Mouse (Mus musculus): ENCODE measurements around the gene 4930451I11Rik. TPM values are rescaled to one million over a fixed set of nuclear protein-coding genes. Genes with fewer than 3 reads are reported as not detected.

Gene 4930451I11Rik
- polyA plus RNA-seq, 1 experiment from 2014 or later: not detected

DNA sequence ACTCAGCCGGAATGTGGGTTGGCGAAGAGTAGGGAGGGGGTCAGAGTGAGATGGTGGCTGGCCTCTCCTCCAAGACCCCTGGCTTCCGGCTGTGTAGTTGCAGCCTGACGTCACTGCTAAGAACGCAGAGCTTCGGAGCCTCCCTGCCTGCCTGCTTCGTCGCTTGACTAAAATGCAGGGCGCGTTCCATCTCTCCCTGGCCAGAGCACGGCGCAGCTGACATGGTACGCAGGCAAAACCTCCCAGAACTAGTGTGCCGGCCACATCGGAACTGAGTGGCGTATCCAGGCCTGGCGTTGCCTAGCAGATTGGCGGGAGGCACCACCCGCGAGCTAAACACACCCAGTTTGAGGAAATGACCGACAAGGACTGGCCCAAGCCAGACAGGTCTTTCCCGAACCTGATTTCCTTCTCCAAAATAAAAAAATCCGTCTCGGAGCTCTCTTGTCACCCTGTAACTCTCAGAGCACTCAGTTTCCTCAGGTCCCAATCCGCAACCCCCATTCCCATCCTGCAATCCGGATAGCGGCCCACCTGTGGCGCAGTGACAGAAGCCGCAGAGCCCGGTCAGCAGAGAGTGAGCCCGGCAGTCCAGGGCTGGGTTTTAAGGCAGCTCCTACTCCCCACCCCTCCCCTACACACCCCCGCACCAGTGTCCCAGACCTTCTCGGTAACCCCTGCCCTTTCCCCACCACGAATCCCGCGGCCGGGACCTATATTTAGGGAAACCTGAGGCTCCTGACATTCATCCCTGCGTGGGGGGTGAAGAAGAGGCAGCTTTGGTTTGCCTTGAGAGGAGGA, 31.8 kb downstream of the 4930451I11Rik start:
- WGBS: 4% methylated on average over 38 of the region's 38 CpGs
- peak; percentile 57 for TF ChIP-seq CTCF (IDR thresholded peaks at IDR 0.05; ENCODE audit: low read depth)
- peak overlapping the region; percentile 89 for H3K27ac ChIP-seq (ENCODE audit: low read depth, low read length)
- peak; percentile 78 for ATAC-seq
- peak overlapping the region; percentile 86 for H3K4me3 ChIP-seq (ENCODE audit: low read depth, low read length)
- peak overlapping the region; percentile 85 for H3K4me2 ChIP-seq (replicated peaks; ENCODE audit: low read depth)
- no peaks in the 10 kb centered on the region for H3K9me3 ChIP-seq (ENCODE audit: control insufficient read depth)
- H3K36me3 ChIP-seq (ENCODE audit: control insufficient read depth, insufficient read depth): peaks cover 25% of the 10 kb centered on the region
- H3K9ac ChIP-seq (ENCODE audit: low read depth, low read length): peak overlapping the region; percentile 60
- H3K4me1 ChIP-seq (replicated peaks; ENCODE audit: control insufficient read depth, insufficient read depth, low read length): 0 out of 2 replicates have a peak, but pooled peaks cover 3% of the 10 kb centered on the region
- no peaks in the 10 kb centered on the region for H3K27me3 ChIP-seq (replicated peaks; ENCODE audit: control insufficient read depth, insufficient read depth, low read length)

GRCm38 (mm10) chr7:126799050-126799467, 32.4 kb downstream of the 4930451I11Rik start:
- no peaks in the 10 kb centered on the region for H3K27me3 ChIP-seq (replicated peaks; ENCODE audit: control insufficient read depth, insufficient read depth, low read length)

DNA sequence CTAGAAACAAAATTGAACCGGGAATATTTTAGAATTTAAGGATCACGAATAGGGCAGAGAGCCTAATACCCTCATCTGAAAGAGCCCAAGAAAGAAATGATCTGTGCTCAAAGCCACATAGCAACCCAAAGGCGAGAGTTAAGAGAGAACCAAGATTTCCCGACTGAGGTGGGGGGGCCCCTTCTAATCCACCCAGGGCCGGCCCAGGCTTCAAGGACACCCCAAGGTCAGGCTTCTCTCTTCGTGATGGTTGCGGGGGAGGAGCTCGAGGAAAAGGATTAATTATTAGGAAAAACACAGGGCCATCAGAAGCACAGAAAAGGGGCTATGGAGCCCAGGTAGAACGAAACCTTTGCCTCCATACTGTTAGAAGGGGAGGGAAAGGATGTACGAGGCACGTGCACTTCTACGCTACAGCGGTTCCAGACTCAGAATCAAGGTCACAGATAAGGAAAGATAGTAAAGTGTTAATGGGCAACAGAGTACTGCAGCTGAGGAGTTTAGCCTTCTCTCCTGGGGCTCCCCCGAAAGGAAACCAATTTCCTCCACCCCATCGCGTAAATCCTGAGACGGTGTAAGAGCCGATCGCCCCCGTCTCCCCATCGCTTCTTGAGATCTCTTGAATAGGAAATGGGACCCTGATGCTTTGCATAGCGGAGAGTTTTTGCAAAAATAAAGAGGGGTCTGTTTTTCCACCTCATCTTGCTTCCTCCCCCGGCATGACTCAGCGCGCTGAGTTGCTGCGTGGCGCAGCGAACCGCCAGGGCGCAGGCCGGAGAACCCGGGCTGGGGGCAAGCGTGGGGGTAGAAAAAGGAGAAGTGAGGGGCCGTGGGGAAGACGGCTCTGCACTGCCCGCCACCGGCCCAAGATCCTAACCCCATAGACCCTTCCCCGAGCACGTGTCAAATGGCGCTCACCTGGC, 33.1 kb downstream of the 4930451I11Rik start:
- WGBS: under 1% methylated on average over 40 of the region's 40 CpGs
- Histone ChIP-seq H3K4me1 (replicated peaks; ENCODE audit: control insufficient read depth, insufficient read depth, low read length) (0 out of 2 replicates have a peak, but pooled peaks cover 3% of the 10 kb centered on the region), H3K27me3 (replicated peaks; ENCODE audit: control insufficient read depth, insufficient read depth, low read length) (no peaks in the 10 kb centered on the region), H3K4me2 (replicated peaks; ENCODE audit: low read depth) (peak overlapping the region; percentile 85), H3K27ac (ENCODE audit: low read depth, low read length) (peak overlapping the region; percentile 89), H3K4me3 (ENCODE audit: low read depth, low read length) (peak overlapping the region; percentile 86), H3K36me3 (ENCODE audit: control insufficient read depth, insufficient read depth) (peaks cover 27% of the 10 kb centered on the region), H3K9me3 (ENCODE audit: control insufficient read depth) (no peaks in the 10 kb centered on the region), H3K9ac (ENCODE audit: low read depth, low read length) (peak overlapping the region; percentile 68)
- TF ChIP-seq CTCF (IDR thresholded peaks at IDR 0.05; ENCODE audit: low read depth): no peak
- peak; percentile 9 for ATAC-seq

More at GRCm38 (mm10) chr7:126799050-126799467, 32.4 kb downstream of the 4930451I11Rik start:
- H3K9ac ChIP-seq (ENCODE audit: low read depth, low read length): peak overlapping the region; percentile 68
- peak; percentile 67 for TF ChIP-seq CTCF (IDR thresholded peaks at IDR 0.05; ENCODE audit: low read depth)
- peak; percentile 92 for ATAC-seq
- peak overlapping the region; percentile 86 for H3K4me3 ChIP-seq (ENCODE audit: low read depth, low read length)
- H3K4me1 ChIP-seq (replicated peaks; ENCODE audit: control insufficient read depth, insufficient read depth, low read length): 0 out of 2 replicates have a peak, but pooled peaks cover 3% of the 10 kb centered on the region
- WGBS: under 1% methylated on average over 29 of the region's 36 CpGs
- H3K27ac ChIP-seq (ENCODE audit: low read depth, low read length): peak overlapping the region; percentile 89
- peaks cover 27% of the 10 kb centered on the region for H3K36me3 ChIP-seq (ENCODE audit: control insufficient read depth, insufficient read depth)
- peak overlapping the region; percentile 85 for H3K4me2 ChIP-seq (replicated peaks; ENCODE audit: low read depth)
- H3K9me3 ChIP-seq (ENCODE audit: control insufficient read depth): no peaks in the 10 kb centered on the region

DNA sequence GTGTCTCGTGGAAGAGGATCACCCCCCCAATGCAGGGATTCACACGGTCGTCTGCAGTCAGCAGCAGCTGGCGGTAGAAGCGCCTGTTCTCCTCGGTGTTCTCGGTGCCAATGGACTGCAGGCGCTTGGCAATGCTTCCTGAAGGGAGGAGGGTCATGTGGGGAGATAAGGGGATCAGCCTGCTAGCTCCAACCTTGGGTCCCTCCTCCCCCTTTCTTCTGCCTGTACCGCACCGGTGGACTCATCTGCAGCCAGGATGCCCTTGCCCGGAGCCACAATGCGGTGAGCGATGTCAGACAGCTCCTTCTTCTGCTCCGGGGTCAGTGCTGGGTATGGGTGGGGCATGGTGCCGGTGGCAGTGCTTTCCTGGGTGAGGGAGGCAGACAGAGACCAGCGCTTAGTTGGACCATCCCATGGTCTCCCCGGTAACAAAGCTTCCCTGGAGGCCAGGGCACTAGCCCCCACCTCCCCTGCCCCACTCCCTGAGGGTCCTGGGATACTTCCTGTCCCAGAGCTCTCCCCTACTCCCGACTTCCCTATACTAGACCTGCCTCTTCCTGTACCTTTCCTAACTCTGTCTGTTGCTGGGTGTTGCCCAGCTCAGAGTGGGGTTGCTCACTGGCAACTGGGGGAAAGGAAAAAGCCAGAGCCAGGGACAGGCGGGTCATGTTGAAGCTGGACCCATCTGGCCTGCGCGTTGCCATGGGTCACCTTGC, 33.9 kb downstream of the 4930451I11Rik start, which contains the start of gene Fam57b:
Gene Fam57b (plus strand): TSS at position 258 of the 716 bp plus-strand sequence.
- no peak for TF ChIP-seq CTCF (IDR thresholded peaks at IDR 0.05; ENCODE audit: low read depth)
- Histone ChIP-seq H3K4me3 (ENCODE audit: low read depth, low read length) (peak within 1 kb of the TSS; percentile 86), H3K4me2 (replicated peaks; ENCODE audit: low read depth) (peak within 1 kb of the TSS; percentile 85), H3K27me3 (replicated peaks; ENCODE audit: control insufficient read depth, insufficient read depth, low read length) (no peaks in the 10 kb centered on the region), H3K9ac (ENCODE audit: low read depth, low read length) (peak within 1 kb of the TSS; percentile 68), H3K9me3 (ENCODE audit: control insufficient read depth) (no peaks in the 10 kb centered on the region), H3K27ac (ENCODE audit: low read depth, low read length) (peak within 1 kb of the TSS; percentile 89), H3K4me1 (replicated peaks; ENCODE audit: control insufficient read depth, insufficient read depth, low read length) (0 out of 2 replicates have a peak, but pooled peaks cover 3% of the 10 kb centered on the region), H3K36me3 (ENCODE audit: control insufficient read depth, insufficient read depth) (peaks cover 27% of the 10 kb centered on the region)
- ATAC-seq: no peak
- WGBS: 14% methylated on average over 21 of the region's 21 CpGs

GRCm38 (mm10) chr7:126796350-126796932, 35.0 kb downstream of the 4930451I11Rik start:
- 68% methylated on average over 8 of the region's 8 CpGs for WGBS
- H3K9ac ChIP-seq (ENCODE audit: low read depth, low read length): no peak overlapping the region
- peak; percentile 65 for TF ChIP-seq CTCF (IDR thresholded peaks at IDR 0.05; ENCODE audit: low read depth)

More at GRCm38 (mm10) chr7:126796350-126796932, 35.0 kb downstream of the 4930451I11Rik start:
- H3K36me3 ChIP-seq (ENCODE audit: control insufficient read depth, insufficient read depth): peaks cover 27% of the 10 kb centered on the region
- H3K4me2 ChIP-seq (replicated peaks; ENCODE audit: low read depth): no peak overlapping the region
- no peak overlapping the region for H3K4me3 ChIP-seq (ENCODE audit: low read depth, low read length)
- ATAC-seq: no peak
- no peaks in the 10 kb centered on the region for H3K27me3 ChIP-seq (replicated peaks; ENCODE audit: control insufficient read depth, insufficient read depth, low read length)
- no peak overlapping the region; the same call in 1 of the 2 replicates for H3K27ac ChIP-seq (ENCODE audit: low read depth, low read length)
- 0 out of 2 replicates have a peak, but pooled peaks cover 3% of the 10 kb centered on the region for H3K4me1 ChIP-seq (replicated peaks; ENCODE audit: control insufficient read depth, insufficient read depth, low read length)
- H3K9me3 ChIP-seq (ENCODE audit: control insufficient read depth): no peaks in the 10 kb centered on the region

Data from intestine, postnatal 0 days (tissue).